Mouse (Mus musculus) left cerebral cortex, adult 18-20 months (tissue): ENCODE measurements around the gene Spats1. TPM values are rescaled to one million over a fixed set of nuclear protein-coding genes. Genes with fewer than 3 reads are reported as not detected.
A peak's percentile ranks its signal among the peaks of the same experiment; 100 is the strongest.

Experiments used
- DNase-seq, 2 experiments: peaks; one replicate each; pipeline ENCODE4 v3.0.0; 2021 to 2022; ENCODE audit warnings: low spot score in 2 of 2, mixed read lengths in 1 of 2
- long read RNA-seq, 2 experiments: library from polyadenylated mRNA; stranded (forward); transcript quantifications; one replicate each; pipeline ENCODE4 v2.0.0; 2021
- total RNA-seq, 2 experiments: library from RNA; stranded (reverse); gene quantifications; 2 replicates each; pipeline ENCODE4 v1.2.3; 2021

Gene Spats1
- 1 to 10 TPM; 4.7 to 6.2 TPM for total RNA-seq
- long read RNA-seq, experiment 1, partial matches to known transcripts, result 0 of 4 reads
- long read RNA-seq, experiment 1, other reads (novel, unspliced or antisense), result 1 of 4 reads
- long read RNA-seq, experiment 2, partial matches to known transcripts, result 0 of 4 reads
- long read RNA-seq, experiment 2, other reads (novel, unspliced or antisense), result 4 of 4 reads

DNA sequence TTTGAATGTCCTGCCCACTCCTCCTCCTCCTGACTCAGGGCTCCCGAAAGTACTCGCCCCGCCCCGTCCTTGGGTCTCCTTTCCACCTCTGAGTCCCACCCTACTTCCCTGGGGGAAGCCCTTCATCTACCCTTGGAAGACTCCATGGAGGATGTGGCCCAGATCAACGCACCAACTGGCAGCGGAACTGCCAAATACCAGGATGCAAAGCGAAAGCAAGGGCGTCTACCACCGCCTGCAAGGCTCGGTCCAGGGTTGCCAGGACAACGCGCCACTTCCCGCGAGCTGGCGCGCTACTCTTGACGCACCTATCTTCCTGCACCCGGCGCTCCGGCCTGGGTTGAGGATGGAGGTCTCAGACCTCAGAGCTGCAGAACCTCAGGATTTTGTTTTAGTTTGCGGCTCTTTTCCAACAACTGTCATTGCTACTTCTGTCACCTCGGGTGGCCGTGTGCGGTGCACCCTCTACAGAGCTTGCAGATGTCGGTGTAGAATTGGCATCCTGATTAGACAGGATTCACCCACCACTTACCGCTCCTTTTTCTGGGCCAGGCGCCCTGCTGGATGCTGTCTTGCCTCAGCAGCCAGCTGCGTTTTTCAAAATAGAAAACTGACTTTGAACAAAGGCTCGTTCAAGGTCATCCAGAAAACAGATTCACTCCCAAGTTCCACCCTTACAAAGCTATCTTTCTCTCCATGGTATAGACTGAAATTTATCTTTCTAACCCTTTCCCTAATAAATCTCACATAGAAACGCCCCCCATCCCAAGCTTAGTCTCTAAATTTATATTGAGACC is at the start of gene Spats1:
Gene Spats1 (minus strand): TSS at position 747 of the 797 bp plus-strand sequence.
- peak; percentile 83 to 90 for DNase-seq

DNA sequence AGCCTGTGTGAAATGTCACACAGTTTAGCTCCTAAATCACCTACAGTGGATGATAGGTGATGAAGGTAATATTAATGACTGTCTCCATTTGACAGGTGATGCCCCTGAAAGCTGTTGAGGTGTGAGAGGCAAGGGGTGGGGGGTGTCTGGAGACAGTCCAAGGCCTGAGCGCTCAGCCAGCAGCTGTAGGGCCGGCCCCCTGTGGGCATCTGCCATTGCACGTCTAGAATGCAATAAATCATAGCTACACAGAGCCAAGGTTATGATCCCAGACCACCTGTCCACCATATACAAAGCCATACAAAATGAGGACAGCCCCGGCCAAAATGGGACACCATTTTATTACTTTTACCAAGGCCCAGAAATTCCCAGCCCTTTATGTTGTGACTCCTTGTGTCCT is 49.7 kb upstream of the Spats1 start:
- DNase-seq, result no peak

DNA sequence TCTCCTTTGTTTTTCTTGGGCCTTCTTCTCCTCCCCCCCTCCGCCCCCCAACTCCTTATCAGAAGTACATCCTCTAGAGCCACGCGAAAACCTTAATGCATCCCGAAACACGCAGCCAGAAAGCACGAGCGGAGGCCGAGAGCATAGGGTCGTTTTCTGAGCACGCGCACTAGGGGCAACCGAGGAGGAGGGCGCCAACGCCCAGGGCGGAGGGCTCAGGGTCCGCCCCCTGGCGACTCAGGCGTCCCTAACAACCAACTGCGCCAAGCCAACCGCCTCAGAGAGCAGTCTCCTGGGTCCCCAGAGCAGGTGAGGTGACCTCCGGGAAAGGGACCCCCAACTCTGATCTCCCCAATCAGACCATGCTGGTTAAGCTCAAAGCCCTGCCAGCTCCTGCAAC is 48.0 kb upstream of the Spats1 start, which contains the start of gene Tcte1:
Gene Tcte1 (plus strand): TSS at position 172 of the 400 bp plus-strand sequence.
- no peak for DNase-seq

DNA sequence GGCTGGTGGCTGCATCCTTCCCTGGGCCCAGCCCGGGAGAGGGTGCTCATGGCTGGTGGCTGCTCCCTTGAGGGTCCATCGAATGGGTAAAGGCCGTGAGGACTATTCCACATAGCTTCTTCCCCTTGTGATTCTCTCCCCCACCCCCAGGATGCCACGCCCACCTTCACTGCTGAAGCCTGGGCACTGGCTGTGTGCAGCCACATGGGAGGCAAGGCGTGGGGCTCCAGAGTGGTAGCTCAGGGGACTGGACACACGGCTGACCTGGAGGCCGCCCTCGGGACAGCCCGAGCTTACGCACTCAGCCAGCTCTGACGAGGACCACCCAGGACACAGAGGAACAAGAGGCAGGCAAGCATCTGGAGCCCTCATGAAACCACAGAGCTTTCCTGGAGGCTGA is 44.9 kb upstream of the Spats1 start:
- no peak for DNase-seq

DNA sequence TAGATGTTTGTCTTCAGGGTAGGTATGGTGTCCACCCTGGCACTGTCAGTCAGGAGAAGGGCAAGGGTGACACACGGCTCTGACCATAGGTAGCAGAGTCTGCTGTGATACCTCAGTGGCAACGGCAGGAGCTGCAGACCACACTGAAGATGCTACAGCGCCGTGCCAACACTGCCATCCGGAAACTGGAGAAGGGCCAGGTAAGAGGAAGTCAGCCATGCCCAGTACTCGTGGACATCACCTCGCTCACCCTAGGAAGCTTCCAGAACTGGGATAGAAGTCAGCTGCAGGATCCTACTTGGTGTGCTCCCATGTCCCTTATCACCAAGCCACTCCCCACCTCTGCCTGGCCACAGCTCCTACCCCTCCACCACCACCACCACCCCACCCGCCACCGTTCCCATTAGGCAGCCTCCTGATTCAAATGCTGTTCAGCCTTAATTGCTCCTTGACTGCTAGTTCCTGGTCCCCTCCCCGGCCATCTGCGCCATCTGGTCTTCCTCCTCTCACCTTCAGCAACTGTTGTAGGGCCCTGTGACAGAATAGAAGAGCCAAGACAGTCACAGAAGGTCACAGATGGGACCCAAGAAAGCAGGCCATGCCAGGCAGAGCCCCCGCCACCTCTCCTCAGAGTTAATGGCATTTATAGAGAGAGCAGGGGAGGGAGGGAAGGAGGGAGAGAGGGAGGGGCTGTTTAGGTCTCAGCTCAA is 43.7 kb upstream of the Spats1 start:
- DNase-seq, result no peak

DNA sequence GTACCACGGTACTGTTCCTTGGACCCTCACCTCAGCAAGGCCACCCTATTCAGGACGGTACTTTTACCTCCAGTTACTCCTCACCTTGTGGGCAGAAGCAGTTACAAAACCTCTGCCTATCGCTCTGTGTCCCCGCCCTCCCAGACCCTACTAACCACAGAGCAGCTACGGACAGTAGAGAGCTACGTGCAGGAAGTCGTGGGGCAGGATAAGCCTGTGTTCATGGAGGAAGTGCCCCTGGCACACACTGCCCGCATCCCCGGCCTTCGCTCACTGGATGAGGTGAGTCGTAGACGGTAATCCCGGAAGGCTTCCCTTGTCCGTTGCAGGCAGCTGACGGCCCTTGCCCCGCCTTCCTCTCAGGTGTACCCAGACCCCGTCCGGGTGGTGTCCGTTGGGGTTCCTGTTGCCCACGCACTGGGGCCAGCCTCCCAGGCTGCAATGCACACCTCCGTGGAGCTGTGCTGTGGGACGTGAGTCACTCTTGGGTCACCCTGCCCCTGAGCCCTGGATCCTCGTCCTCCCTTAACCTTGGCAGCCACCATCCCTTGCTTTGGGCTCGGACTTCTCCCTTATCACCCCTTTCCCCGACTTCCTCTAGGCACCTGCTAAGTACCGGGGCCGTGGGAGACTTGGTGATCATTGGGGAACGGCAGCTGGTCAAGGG is 42.5 kb upstream of the Spats1 start:
- DNase-seq, result no peak

DNA sequence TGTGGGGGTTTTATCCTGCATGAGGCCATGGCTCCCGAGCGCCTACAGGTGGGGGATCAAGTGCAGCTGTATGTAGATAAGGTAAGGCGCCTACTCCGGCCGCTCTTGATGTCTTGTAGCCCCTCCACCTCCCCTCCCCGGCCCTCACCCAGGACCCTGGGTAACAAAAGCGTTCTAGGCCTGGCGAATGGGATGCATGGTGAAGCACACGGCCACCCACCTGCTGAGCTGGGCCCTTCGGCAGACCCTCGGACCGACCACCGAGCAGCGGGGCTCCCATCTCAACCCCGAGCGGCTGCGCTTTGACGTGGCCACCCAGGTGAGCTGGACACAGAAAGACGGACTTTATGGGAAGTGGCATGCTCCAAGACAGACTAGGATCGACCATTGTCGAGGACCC is 41.9 kb upstream of the Spats1 start:
- DNase-seq, result no peak

DNA sequence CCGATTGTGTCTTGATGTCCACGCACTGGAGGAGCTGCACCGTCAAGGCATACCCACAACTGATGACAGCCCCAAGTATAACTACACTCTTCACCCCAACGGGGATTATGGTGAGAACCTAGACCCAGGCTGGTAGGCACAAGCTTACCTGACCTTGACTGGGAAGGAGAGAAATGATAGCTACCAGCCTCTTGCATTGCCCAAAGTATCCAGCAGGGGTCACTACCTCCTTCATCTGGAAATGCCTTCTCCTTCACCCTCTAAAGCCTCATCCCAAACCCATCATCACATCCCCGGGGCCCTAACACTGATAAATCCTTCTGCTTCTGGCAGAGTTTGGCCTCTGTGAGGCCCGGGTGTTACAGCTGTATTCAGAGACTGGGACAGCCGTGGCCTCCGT is 41.3 kb upstream of the Spats1 start:
- peak; percentile 81 to 90 for DNase-seq

DNA sequence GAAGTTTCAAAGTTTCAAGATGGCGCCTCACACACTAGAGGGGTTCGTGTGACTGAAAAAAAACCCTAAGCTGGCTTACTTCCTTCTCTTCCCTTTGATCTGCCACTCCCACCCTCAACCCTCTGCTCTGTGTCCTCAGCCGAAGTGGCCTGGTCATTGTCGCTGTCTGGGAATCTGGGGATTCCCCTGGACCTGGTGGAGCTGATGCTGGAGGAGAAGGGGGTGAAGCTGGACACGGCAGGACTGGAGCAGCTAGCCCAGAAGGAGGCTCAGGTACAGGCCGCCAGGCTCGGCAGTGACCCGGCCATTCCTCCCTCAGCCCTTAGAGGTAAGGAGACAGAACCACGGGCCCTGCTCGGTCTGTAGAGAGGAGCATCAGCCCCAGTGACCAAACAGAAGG is 40.6 kb upstream of the Spats1 start:
- no peak for DNase-seq

DNA sequence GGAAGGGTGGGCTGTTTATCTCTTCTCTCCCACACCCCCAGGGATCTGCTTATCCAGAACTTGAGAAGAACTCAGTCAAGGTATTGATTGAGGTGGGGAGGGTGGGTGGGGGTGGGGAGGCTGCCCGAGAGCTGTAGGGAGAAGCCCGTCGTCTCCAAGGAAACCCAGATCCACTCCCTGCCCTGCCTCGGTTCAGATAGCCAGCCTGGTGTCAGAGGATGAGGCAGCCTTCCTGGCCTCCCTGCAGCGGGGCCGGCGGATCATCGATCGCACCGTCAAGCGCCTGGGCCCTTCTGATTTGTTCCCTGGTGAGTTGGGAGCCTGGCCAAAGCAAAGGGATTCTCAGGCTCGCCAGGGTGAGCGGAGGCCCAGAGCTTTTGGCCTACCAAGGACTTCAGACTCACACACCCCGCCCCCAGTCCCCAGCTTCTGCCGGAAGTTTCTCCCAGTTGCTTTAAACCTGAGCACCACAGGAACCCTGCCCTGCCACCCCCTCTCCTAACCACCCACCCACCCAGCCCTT is 40.0 kb upstream of the Spats1 start:
- no peak for DNase-seq

DNA sequence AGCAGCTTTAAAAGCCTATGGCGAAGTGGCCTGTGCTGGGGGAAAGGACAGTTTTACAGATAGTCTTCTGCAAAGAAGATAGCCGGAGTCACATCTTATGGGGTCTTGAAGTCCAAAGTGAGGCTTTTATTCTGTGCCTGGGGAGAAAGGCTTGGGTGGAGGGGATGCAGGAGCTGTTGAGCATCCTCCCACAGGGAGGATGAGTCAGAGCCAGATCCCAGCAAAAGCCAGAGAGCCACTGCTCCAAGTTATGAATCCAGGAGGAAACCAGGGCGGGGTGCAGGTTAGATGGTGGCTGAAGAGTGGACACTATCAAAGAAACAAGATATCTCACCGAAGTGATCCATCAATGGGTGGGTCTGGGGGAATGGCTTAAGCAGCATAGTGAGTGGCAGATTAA is 36.5 kb upstream of the Spats1 start:
- no peak for DNase-seq

DNA sequence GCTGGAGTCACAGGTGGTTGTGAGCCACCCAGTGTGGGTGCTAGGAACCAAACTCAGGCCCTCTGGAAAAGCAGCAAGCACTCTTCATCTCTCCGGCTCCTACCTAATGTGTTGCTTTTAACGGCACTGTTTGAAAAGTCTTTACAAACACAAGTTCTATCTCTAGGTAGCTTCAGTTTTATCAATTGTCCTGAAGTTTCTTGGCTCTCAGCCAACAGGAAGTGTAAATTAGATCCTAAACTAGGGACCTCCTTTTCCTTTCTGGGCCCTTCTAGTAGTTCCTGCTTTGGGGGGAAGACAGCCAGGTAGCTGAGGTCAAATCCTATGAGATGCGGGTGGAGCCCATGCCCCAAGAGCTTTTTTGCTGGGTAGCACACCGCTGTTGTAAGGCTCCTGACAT is 35.7 kb upstream of the Spats1 start:
- no peak for DNase-seq

DNA sequence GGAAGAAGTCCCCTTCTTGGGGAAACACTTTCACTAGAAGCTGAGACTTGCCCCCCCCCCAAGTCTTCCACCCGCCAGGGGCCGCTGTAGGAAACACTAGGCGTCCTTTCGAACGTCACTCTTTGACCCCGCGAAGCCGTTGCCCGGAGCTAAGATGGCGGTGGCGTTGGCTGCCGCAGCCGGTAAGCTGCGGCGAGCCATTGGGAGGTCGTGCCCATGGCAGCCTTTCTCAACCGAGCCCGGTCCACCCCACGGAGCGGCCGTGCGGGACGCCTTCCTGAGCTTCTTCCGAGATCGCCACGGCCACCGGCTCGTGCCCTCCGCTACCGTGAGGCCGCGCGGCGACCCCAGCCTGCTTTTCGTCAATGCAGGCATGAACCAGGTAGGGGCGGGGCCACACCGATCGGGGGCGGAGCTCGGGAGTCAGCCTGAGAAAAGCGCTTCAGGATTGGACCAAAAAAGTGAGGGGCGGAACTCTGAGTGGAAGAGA is 31.5 kb upstream of the Spats1 start, which contains the start of gene Aars2:
Gene Aars2 (plus strand): TSS at position 142 of the 490 bp plus-strand sequence.
- DNase-seq, result peak; percentile 92 to 95

DNA sequence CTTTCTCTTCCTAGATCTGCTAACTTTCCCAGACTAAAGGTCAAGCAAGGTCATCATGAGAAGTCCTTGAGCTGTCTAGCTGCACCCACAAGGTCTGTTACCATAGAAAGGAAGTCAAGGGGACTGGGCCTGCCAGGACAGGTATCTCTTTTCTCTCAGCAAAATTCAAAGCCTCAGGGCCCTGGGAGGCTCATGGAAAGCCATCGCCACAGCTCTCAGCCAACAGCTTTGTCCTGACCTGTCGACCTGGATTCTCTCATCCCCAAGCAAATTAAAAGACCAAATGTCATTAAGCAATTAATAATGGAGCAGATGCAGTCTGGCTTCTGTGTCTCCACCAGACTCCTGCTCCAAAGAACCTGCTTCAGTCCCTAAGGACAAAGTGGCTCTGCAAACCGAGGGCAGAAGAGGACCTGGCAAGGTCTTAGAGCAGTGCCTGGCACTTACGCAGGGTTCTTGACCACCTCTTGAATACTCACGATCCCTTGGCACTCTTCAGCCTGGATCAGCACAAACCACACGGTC is 30.8 kb upstream of the Spats1 start:
- no peak for DNase-seq

DNA sequence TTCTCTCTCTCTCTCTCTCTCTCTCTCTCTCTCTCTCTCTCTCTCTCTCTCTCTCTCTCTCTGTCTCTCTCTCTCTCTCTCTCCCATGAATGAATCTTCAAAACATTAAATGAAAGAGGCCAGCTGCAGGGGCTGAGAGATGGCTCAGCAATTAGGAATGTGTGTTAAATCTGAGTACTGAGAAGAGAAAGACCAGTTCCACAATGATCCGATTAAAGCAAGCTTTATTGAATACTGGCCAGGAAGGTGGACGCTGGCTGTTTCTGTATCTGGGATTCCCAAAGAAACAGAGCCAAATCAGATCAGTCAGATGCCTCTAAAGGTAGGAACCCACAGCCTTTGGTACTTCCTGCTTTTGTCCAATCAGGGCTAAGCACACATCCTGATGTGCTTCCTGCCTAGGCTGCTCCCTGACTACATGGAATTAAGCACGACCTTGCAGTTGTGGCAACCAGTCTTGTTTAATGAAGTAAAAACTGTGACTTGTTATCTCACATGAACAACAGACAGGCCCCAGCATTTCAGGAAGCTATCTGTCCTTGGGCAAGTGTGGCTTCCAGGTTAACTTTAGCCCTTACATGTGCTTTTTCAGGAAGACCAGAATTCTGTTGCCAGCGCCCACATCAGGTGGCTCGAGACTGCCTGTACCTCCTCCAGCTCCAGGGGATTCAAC is 28.2 kb upstream of the Spats1 start:
- no peak for DNase-seq

DNA sequence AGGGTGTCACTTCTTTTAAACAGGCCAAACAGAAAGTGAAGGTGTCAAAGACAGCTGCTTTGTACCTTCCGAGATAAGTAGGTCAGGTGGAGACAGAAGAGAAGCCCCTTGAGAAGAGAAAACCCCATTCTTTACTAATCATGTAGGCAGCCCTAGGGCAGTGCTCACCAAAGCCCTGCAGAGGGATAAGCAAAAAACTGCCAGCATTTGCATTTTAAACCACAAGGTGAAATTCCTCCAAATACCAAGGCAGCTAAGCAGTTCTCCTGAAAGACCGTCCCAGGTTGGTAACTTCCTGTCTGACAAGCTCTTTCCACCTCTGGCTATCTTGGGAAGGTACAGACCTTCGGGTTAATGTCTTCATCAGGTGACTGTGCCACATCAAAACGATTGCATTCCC is 27.1 kb upstream of the Spats1 start:
- DNase-seq, result no peak

DNA sequence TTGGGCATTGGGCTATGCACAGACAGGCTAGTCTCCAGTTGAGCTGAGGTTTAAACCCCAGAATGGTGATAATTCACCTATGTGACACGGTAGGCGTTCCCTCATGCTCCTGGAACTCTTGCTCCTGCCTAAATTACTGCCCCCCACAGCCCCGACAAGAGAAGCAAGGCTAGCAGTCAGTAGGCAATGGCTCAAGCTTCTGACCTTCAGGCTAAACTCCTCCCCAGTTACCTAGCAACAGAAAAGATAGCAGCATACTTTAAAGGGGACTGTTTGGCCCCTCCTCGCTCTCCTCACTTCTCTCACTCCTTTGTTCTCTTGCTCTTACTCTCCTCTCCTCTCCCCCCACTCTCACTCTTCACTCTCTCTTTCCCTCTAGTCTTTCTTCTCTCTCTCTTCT is 25.8 kb upstream of the Spats1 start:
- no peak for DNase-seq

DNA sequence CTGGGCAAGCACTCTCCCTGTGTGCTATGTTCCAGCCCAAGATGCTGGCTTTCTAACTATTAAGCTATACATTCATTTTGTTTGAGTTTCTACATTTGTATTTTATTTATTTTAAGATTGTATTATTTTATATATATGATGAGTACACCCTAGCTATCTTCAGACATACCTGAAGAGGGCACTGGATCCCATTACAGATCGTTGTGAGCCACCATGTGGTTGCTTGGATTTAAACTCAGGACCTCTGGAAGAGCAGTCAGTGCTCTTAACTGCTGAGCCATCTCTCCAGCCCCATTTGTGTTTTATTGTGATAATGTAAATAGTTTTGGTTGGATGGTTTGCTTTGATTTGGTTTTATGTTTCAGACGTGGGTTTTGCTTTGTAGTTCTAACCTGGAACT is 24.3 kb upstream of the Spats1 start:
- no peak for DNase-seq

DNA sequence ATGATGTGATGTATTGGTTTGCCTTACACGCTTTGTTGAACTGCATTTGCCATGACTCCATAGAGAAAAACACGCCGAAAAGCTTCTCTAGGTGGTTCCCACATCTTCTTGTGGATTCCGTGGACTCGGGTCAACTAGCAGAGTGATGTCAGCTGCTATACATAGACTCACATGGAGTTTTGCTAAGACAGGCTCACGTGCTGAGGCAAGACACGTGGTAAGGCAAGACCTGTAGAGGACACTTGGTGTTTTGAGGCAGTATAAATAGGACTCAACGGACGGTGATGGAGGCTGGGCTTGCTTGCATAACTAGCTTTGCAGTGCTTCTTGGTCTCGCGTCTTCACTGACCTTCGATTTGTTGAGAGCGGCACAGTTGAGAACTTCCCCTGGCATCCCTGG is 23.2 kb upstream of the Spats1 start:
- DNase-seq, result no peak

DNA sequence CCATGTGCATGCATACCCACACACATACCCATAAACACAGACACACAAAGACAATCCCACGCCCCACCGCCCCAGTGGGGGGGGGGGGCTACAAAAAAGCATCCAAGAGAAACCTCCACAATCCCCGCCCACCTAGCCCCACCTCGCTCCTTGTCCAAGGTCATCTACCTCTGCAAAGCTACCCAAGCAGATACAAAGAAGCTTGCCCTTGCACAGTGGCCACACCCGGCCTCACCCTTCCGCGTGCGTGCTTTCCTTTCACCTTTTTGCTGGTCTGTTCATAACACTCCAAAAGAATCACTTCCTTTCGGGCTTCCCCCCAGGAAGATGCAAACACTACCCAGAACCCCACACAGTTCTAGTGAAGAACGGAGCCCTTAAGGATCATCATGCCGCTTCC is 20.2 kb upstream of the Spats1 start:
- DNase-seq, result no peak
